Mouse (Mus musculus): ENCODE results near the gene Pip5k1a.
"Not testable (repeated sequence)": the region's sequence is repeated elsewhere in the genome, so short reads cannot be mapped to it uniquely, and the experiment has no call there.

The Pip5k1a gene

DNA sequence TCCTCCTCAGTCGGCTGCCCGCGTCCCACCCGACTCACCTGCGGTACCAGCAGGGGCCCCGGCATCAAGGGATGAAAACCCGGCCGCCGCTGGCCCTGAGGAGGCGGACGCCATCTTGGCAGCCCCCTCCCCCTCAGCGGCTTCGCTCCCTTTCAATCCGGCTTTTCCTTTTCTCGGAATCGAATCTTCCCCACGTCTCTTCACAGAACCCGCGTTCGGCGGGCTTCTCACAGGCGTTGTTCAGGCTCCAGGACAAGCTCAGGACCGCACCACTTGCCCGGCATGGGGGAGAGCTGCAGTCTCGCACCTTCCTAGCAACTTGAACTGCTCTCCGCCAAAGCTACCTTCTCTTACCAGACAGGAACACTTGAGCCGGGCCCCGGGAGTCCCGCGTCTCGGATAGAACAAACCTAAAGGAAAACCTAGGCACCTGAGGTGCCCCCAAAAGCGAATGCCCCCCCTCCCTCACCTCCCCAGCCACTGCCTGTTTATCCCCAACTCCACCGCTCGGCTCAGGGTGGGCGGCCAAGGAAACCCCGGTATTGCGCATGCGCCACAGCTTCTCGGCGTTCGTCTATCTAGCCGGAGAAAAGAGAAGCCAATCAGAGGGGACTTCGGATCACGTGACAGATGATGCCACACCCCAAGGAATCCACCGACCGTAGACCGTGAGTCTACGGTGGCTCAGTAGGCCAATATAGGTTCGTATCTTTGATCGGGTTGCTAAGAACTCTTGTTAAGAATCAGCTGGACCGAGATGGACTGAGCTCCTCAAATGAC is at the start of gene Pip5k1a:
Pip5k1a (minus strand) TSS at position 593 of the 780 bp plus-strand sequence.
- DNase-seq (ENCODE audit: low read depth, low spot score), result peak; percentile 100

GRCm38 (mm10) chr3:95153874-95154273 is 47.1 kb upstream of the Pip5k1a start:
- DNase-seq (ENCODE audit: low read depth, low spot score), result peak; percentile 48

GRCm38 (mm10) chr3:95147924-95148323 is 41.2 kb upstream of the Pip5k1a start:
- DNase-seq (ENCODE audit: low read depth, low spot score), result no peak

GRCm38 (mm10) chr3:95142617-95143011 is 35.9 kb upstream of the Pip5k1a start:
- DNase-seq (ENCODE audit: low read depth, low spot score), result peak; percentile 91

DNA sequence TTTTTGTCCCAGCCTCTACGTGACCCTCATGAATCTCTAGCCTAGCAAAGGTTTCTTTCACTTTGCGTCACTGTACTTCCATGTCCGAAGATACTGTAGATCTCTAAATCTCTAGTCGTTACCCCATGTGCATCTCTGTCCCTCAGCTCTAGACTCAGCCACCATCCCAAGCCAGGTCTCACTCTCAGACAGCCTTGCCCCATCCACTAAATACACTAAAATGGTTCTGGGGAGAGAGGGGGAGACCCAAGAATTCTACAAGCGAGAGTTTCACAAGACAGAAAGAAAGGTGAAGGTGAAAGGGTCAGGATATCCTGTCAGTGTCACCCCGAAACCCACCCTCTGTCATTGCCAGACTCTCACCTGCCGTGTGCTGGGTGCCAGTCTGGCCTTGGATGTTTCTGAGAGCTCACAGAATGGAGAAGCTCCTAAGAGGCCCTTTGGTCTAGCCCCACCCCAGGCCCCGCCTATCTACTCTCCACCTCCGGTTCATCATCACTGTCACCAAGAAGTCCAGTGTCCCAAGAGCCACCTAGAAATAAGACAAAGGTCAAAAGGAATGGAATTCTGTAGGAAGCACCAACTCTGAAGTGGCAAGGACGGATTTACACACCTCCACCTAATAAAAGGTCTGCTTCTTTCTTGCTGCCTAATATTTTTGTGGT is 35.4 kb upstream of the Pip5k1a start, which contains the start of gene Tnfaip8l2:
Tnfaip8l2 (minus strand) TSS at position 409 of the 665 bp plus-strand sequence.
- DNase-seq (ENCODE audit: low read depth, low spot score), result no peak

DNA sequence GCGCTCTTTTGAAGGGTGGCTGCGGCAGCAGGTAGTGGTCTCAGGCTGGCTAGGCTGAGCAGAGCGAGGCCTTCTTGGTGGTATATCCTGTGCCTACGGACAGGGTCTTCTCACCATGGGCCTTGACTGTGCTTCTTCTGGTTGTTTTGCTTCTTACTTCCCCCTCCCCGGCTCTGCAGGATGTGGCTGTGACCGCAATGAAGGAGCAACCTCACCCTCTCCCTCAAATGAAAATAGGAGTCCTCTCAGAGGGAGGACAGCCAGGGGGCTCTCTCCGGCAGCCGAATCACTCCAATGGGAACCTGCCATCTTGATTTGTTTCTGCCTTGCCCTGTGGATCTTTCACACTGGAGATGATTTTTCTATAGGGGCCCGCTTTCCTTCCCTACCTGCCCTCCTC is 34.7 kb upstream of the Pip5k1a start:
- no peak for DNase-seq (ENCODE audit: low read depth, low spot score)

GRCm38 (mm10) chr3:95140795-95141194 is 34.1 kb upstream of the Pip5k1a start:
- no peak for DNase-seq (ENCODE audit: low read depth, low spot score)

DNA sequence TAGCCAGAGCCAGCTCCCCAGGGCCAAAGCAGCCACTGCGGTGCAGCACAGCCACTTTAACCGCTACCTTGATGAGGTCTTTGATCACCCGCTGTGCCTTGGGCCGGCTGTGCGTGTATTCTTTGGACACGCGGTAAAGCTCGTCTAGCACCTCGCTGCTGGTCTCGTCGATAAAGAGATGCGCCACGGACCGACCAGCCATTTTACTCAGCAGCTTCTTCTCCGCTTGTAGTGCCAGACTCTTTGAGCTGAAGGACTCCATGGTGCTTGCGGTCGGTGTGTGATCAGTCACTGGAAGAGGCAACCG is 33.5 kb upstream of the Pip5k1a start:
- DNase-seq (ENCODE audit: low read depth, low spot score), result no peak

- no peak for DNase-seq (ENCODE audit: low read depth, low spot score)
Measured at GRCm38 (mm10) chr3:95139586-95140288, 33.0 kb upstream of the Pip5k1a start.

DNA sequence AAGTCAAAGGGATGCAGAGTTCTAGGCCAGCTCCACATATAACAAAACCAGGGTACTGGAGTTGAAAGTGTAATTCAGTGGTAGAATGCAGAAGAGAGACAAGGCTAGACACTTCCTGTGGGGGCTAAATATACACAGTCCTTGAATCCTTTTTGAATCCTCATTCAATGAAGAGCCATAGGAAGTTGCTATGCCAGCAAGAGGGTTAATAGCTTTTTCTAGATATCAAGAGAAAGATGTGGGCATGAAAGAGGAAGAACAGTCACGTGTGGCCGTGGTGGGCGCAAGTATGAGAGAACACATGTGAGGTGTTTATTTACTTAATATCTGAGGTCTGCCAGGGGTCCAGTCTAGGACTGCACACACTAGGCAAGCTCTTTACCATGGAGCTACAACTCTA is 29.6 kb upstream of the Pip5k1a start:
- DNase-seq (ENCODE audit: low read depth, low spot score), result no peak

DNA sequence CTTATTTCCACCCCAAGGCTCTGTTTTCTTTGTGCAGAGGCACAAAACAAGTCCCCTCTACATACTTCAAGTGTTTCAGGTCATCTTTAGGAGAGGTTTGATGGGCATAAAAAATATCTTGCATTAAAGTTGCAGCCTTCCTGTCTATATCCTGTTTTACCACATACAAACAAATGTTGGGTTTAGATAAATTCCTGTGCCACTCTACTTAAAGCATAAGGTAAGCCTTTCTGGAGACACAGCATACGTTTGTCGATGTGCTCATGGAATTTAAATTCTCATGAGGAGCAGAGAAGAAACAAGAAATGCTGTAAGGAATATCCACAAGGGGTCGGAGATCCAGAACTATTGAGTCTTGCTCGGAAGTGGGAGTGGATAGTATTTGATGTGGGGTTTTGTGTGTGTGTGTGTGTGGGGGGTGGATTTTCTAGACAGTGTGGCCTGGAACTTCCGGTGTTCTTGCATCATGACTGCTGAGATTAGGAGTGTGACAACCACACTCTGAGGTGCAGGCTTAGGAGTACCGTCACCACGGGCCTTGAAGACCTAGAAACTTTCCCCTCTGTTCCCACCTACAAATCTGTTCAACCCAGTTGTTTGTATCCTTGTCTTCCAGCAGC is 28.8 kb upstream of the Pip5k1a start:
- no peak for DNase-seq (ENCODE audit: low read depth, low spot score)

GRCm38 (mm10) chr3:95135023-95135422 is 28.3 kb upstream of the Pip5k1a start:
- DNase-seq (ENCODE audit: low read depth, low spot score), result peak; percentile 75

DNA sequence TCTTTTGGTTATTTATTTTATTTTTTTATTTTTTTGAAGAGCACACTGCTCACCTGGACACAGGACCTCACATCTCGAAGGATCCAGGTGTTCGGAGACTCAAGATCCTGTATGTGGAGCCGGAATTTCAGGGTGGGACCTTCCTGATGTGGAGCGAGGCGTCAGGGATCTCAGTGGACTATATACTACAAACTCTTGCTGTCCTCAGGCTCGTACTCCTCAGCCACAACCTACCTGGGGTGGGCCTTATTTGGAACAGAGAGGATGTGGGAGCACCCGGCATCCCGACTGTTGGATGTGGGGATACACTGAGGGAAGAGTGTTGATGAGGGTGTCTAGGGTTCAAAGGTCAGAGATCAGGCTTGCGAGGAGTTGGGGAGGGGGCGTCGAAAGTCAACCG is 27.4 kb upstream of the Pip5k1a start:
- not testable (repeated sequence) for DNase-seq (ENCODE audit: low read depth, low spot score)

GRCm38 (mm10) chr3:95133680-95134101 is 27.0 kb upstream of the Pip5k1a start, which contains the start of the genes Scnm1 and Lysmd1:
Gene Scnm1 (minus strand): TSS chr3:95134011.
Gene Lysmd1 (plus strand): TSS chr3:95134088.
- peak; percentile 96 for DNase-seq (ENCODE audit: low read depth, low spot score)

DNA sequence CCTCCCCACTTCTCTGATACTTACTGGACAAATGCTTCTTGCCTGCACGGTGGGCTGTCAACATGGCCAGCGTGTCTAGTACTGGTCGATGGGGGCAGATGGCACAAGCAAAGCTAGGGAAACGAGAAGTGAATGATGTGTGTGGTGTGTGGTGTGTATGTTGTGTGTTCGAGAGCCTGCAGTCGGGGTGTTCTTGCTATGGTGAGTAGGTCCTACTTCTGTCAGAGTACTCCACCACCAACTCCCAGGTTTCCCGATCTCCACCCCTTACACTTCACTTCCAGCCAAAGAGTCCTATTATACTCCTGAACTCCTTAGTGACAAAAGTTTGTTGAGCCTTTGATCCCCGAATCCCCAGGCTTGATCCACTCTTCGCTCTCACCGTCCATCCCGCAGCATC is 26.4 kb upstream of the Pip5k1a start:
- no peak for DNase-seq (ENCODE audit: low read depth, low spot score)

- DNase-seq (ENCODE audit: low read depth, low spot score), result not testable (repeated sequence)
Measured at GRCm38 (mm10) chr3:95132389-95132788, 25.7 kb upstream of the Pip5k1a start.

DNA sequence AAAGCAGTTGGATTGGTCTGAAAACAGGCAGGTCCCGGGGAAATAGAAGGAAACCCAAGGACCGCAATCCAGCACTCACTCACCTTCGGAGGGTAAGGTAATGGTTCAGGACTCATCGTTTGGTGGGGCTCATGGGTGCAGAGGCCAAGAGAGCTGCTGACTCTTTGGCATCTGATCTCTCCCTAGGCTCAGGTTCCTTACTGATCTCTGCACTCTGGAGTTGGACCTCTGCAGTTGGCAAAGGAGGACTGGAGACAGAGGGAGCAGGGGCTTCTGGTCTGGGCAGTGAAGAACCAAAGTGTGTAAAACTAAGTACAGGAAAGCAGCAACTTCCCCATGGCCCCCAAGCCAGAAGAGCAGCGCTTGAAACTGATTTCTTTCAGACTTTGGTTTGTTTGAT is 23.4 kb upstream of the Pip5k1a start:
- DNase-seq (ENCODE audit: low read depth, low spot score), result no peak

DNA sequence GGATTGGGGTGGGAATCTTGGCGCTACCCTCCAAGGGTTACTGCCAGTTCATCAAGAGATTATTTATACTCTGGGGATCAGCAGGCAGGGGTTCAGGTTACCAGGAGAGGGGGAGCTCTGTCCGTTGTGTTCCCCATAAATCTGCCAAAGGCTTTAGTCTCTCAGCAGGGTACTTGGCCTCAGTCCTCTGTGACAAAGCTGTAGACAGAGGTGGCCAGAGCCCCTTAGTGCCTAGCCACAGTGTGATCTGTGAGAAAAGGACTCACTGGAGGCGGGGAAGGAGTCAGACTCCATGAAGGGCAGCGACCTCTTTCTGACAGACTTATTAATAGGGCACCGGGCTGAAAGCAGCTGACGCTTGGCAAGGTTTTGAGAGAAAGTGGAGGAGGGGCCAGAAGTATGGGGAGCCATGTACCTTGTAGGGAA is 22.5 kb upstream of the Pip5k1a start:
- DNase-seq (ENCODE audit: low read depth, low spot score), result no peak

GRCm38 (mm10) chr3:95124972-95125371 is 18.2 kb upstream of the Pip5k1a start:
- DNase-seq (ENCODE audit: low read depth, low spot score), result no peak

- no peak for DNase-seq (ENCODE audit: low read depth, low spot score)
Measured at GRCm38 (mm10) chr3:95124246-95124645, 17.5 kb upstream of the Pip5k1a start, which contains the start of gene Tmod4. Gene Tmod4 (plus strand): TSS chr3:95124476.

DNA sequence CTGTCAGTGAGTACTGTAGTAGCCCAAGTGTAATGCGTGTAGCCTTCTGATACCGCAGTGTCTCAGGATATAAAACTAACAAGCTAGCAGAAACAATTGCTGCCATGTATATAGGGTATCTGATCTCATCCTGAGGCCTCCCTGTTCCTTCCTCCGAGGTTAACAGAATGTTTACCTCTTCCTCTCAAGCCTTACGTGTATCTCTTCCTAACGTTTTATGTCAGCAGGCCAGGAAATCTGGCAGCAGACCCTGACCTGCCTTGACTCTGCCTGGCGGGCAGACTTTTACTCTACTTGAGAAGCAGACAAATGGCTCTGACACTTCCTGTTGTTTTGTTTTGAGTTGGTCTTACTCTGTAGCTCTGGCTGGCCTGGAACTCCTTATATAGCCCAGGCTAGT is 14.8 kb upstream of the Pip5k1a start:
- DNase-seq (ENCODE audit: low read depth, low spot score), result no peak

GRCm38 (mm10) chr3:95117751-95118150 is 11.0 kb upstream of the Pip5k1a start:
- peak; percentile 95 for DNase-seq (ENCODE audit: low read depth, low spot score)
